Mouse (Mus musculus) layer of hippocampus, postnatal 25 days (tissue): ENCODE results near the gene Vmn1r128. TPM values are rescaled to one million over a fixed set of nuclear protein-coding genes. Genes with fewer than 3 reads are reported as not detected.
"Not testable (repeated sequence)": the region's sequence is repeated elsewhere in the genome, so short reads cannot be mapped to it uniquely, and the experiment has no call there.

Experiments
- DNase-seq, 2 experiments: peaks; one replicate each; pipeline ENCODE4 v3.0.0; 2022; ENCODE audit warnings: mixed read lengths in 2 of 2, low spot score in 1 of 2; ENCODE audit errors: extremely low spot score in 1 of 2
- total RNA-seq, 2 experiments: library from RNA; stranded (reverse); gene quantifications; 2 replicates each; pipeline ENCODE4 v1.2.3; 2021

The Vmn1r128 gene
- total RNA-seq: not detected

DNA sequence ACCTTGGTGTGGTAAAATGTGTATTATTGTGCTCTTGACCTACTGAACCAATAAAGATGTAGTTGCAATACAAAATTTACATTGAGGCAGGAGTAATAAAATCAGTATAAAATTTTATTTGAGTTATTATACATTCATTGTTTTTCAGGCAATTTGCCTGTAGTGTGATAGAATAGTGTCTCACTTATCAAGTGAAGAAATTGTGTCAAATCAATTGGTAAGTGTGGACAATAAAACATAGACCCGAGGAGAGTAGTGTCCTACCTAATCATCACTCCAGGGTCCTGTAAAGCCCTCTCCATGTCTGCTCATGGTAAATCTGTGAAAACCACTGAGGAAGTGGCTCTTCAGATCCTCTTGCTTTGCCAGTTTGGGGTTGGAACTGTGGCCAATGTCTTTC lies at the start of gene Vmn1r128:
TSS of gene Vmn1r128 (plus strand) at position 301 of the 400 bp plus-strand sequence.
- DNase-seq: not testable (repeated sequence)

DNA sequence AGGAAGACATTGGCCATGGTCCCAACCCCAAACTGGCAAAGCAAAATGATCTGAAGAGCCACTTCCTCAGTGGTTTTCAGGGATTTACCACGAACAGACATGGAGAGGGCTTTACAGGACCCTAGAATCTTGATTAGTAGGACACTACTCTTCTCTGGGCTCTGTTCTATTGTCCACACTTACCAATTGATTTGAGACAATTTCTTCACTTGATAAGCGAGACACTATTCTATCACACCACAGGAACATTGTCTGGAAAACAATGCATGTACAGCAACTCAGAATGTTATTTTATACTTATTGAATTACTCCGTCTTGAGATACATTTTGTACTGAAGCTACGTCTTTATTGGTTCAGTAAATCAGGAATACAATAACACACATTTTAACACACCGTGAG lies 47.8 kb upstream of the Vmn1r128 start, which contains the start of gene Vmn1r126:
TSS of gene Vmn1r126 (minus strand) at position 101 of the 400 bp plus-strand sequence.
- not testable (repeated sequence) for DNase-seq

DNA sequence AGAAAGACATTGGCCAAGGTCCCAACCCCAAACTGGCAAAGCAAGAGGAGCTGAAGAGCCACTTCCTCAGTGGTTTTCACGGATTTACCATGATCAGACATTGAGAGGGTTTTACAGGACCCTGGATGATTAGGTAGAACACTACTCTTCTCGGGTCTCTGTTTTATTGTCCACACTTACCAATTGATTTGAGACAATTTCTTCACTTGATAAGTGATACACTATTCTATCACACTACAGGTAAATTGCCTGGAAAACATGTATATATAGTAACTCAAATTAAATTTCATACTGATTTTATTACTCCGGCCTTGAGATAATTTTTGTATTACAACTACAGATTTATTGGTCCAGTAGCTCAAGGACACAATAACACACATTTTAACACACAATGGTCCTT lies 29.4 kb upstream of the Vmn1r128 start, which contains the start of gene Vmn1r127:
TSS of gene Vmn1r127 (minus strand) at position 101 of the 400 bp plus-strand sequence.
- DNase-seq: not testable (repeated sequence)

DNA sequence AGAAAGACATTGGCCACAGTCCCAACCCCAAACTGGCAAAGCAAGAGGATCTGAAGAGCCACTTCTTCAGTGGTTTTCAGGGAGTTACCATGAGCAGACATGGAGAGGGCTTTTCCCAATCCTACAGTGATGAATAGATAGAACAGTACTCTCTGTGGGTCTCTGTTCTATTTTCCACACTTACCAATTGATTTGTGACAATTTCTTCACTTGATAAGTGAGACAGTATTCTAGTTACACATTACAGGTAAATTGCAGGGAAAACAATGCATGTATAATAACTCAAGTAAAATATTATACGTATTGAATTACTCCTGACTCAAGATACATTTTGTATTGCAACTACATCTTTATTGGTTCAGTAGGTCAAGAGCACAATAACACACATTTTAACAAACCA lies 12.0 kb downstream of the Vmn1r128 start, which contains the start of gene Vmn1r129:
TSS of gene Vmn1r129 (minus strand) at position 101 of the 400 bp plus-strand sequence.
- DNase-seq: not testable (repeated sequence)

Other genes starting within 250 kb of the Vmn1r128 start
- not detected for gene Vmn1r122, start 215.2 kb upstream of the Vmn1r128 start, total RNA-seq
- gene Vmn1r123, start 187.2 kb upstream of the Vmn1r128 start, total RNA-seq: not detected
- gene Gm5157, start 158.9 kb upstream of the Vmn1r128 start, total RNA-seq: not detected
- gene Vmn1r124, start 88.8 kb upstream of the Vmn1r128 start, total RNA-seq: not detected
- not detected for gene Vmn1r125, start 77.2 kb upstream of the Vmn1r128 start, total RNA-seq
- not detected for gene Vmn1r126, start 47.9 kb upstream of the Vmn1r128 start, total RNA-seq
- not detected for gene Vmn1r127, start 29.5 kb upstream of the Vmn1r128 start, total RNA-seq
- not detected for gene Vmn1r129, start 11.9 kb downstream of the Vmn1r128 start, total RNA-seq
- gene Gm6882, start 83.4 kb downstream of the Vmn1r128 start, total RNA-seq: not detected
- not detected for gene Vmn1r130, start 162.4 kb downstream of the Vmn1r128 start, total RNA-seq
- gene Vmn1r131, start 196.7 kb downstream of the Vmn1r128 start, total RNA-seq: not detected